Mouse (Mus musculus) midbrain, postnatal 0 days (tissue): ENCODE measurements around the gene Pacrg. TPM values are rescaled to one million over a fixed set of nuclear protein-coding genes. Genes with fewer than 3 reads are reported as not detected.
A peak's percentile ranks its signal among the peaks of the same experiment; 100 is the strongest.

Experiments
- ATAC-seq: fragments of 200-750 bp; cut with Nextera tagmentation; 2 replicates; pipeline ENCODE4 v1.8.0; 2017; ENCODE audit warnings: moderate number of reproducible peaks, mild to moderate bottlenecking, moderate TSS enrichment, moderate library complexity; ENCODE audit not compliant: low FRiP score
- DNase-seq: peaks from one replicate; pipeline ENCODE4 v3.0.0-alpha.2; 2015; ENCODE audit warnings: low spot score
- H3K27ac ChIP-seq: fragments of 300-500 bp; sonication (generic); 2 replicates; pipeline ENCODE4 v1.5.1; 2014; ENCODE audit warnings: low read depth, mild to moderate bottlenecking, low read length, mixed read lengths
- H3K27me3 ChIP-seq: fragments of 300-500 bp; sonication (generic); 2 replicates; pipeline ENCODE4 v1.6.1; 2014; ENCODE audit warnings: low read length, control low read depth, mixed read lengths; ENCODE audit not compliant: insufficient read depth
- H3K36me3 ChIP-seq: fragments of 300-500 bp; sonication (generic); 2 replicates; pipeline ENCODE4 v1.6.1; 2014; ENCODE audit warnings: low read length, control low read depth, mixed read lengths; ENCODE audit not compliant: insufficient read depth
- H3K4me1 ChIP-seq: fragments of 300-500 bp; sonication (generic); 2 replicates; pipeline ENCODE4 v1.6.1; 2014; ENCODE audit warnings: mild to moderate bottlenecking, control low read depth, antibody characterized with exemption, low read length, mixed read lengths; ENCODE audit not compliant: insufficient read depth
- H3K4me2 ChIP-seq: fragments of 300-500 bp; sonication (generic); 2 replicates; pipeline ENCODE4 v1.6.1; 2014; ENCODE audit warnings: low read depth, mild to moderate bottlenecking, low read length, mixed read lengths; ENCODE audit not compliant: poor library complexity, severe bottlenecking
- H3K4me3 ChIP-seq: fragments of 300-500 bp; sonication (generic); 2 replicates; pipeline ENCODE4 v1.5.1; 2014; ENCODE audit warnings: low read depth, mild to moderate bottlenecking, low read length, moderate library complexity
- H3K9ac ChIP-seq: fragments of 300-500 bp; sonication (generic); replicated peaks from 2 replicates; pipeline ENCODE4 v1.6.1; 2014; ENCODE audit warnings: mild to moderate bottlenecking, low read length, moderate library complexity, mixed read lengths; ENCODE audit not compliant: poor library complexity, severe bottlenecking
- H3K9me3 ChIP-seq: fragments of 300-500 bp; sonication (generic); 2 replicates; pipeline ENCODE4 v1.6.1; 2016; ENCODE audit warnings: low read length, control low read depth
- CTCF ChIP-seq: IDR thresholded peaks from 2 replicates; pipeline ENCODE4 v1.5.1; 2016; ENCODE audit warnings: antibody characterized with exemption, mild to moderate bottlenecking
- WGBS: fragments of 180-500 bp; shearing (Covaris S2); extraction: QIAGEN DNeasy Blood & Tissue Kit; methylation state at CpG from one replicate; pipeline ENCODE4 v1.1.7; 2014; 5-methylcytosine and 5-hydroxymethylcytosine counted together
- polyA plus RNA-seq: library from polyadenylated mRNA; unstranded; fragments of >200 nt; fragmentation: Nextera tagmentation; extraction: Ambion mirVana; gene quantifications from 2 replicates; pipeline ENCODE4 v1.2.1, GENCODE M21; 2015
- total RNA-seq: library from RNA; depleted of rRNA; stranded (reverse); fragments of >200 nt; gene quantifications from 2 replicates; pipeline ENCODE4 v1.2.3, GENCODE M21; 2014

Gene Pacrg
- total and polyA plus RNA-seq, 2 experiments from 2014 or later, result 14.6 to 23.0 TPM

GRCm38 (mm10) chr17:10425311-10425710 lies 414.8 kb downstream of the Pacrg start:
- no peaks in the 10 kb centered on the region for H3K36me3 ChIP-seq
- 77% methylated on average over 5 of the region's 5 CpGs for WGBS
- ATAC-seq, result no peak

GRCm38 (mm10) chr17:10417558-10418253 lies 422.4 kb downstream of the Pacrg start:
- WGBS, result 67% methylated on average over 7 of the region's 7 CpGs

More at GRCm38 (mm10) chr17:10425311-10425710, 414.8 kb downstream of the Pacrg start:
- Histone ChIP-seq H3K9ac (no peak overlapping the region), H3K27ac (no peak overlapping the region), H3K4me2 (no peak overlapping the region), H3K9me3 (no peaks in the 10 kb centered on the region), H3K4me1 (no peaks in the 10 kb centered on the region), H3K27me3 (no peaks in the 10 kb centered on the region), H3K4me3 (no peak overlapping the region)
- DNase-seq, result no peak
- no peak for TF ChIP-seq CTCF

GRCm38 (mm10) chr17:10416995-10417394 lies 423.1 kb downstream of the Pacrg start:
- no peak for ATAC-seq
- WGBS, result 76% methylated on average over 4 of the region's 4 CpGs
- no peak for DNase-seq
- Histone ChIP-seq H3K4me1 (no peaks in the 10 kb centered on the region), H3K9me3 (no peaks in the 10 kb centered on the region), H3K4me3 (no peak overlapping the region), H3K36me3 (no peaks in the 10 kb centered on the region), H3K9ac (no peak overlapping the region), H3K4me2 (no peak overlapping the region), H3K27me3 (no peaks in the 10 kb centered on the region), H3K27ac (no peak overlapping the region)
- no peak for TF ChIP-seq CTCF

More at GRCm38 (mm10) chr17:10417558-10418253, 422.4 kb downstream of the Pacrg start:
- Histone ChIP-seq H3K9me3 (no peaks in the 10 kb centered on the region), H3K36me3 (no peaks in the 10 kb centered on the region), H3K4me2 (no peak overlapping the region), H3K4me3 (no peak overlapping the region), H3K27ac (no peak overlapping the region), H3K27me3 (no peaks in the 10 kb centered on the region), H3K4me1 (no peaks in the 10 kb centered on the region), H3K9ac (no peak overlapping the region)
- ATAC-seq (no peak), DNase-seq (no peak)
- TF ChIP-seq CTCF, result no peak

- 93% methylated on average over 4 of the region's 4 CpGs for WGBS
These were observed 424.0 kb downstream of the Pacrg start for GRCm38 (mm10) chr17:10416101-10416500.

GRCm38 (mm10) chr17:10414383-10414782 lies 425.7 kb downstream of the Pacrg start:
- Histone ChIP-seq H3K27ac (no peak overlapping the region), H3K4me2 (no peak overlapping the region), H3K4me1 (no peaks in the 10 kb centered on the region), H3K9ac (no peak overlapping the region), H3K4me3 (no peak overlapping the region), H3K9me3 (no peaks in the 10 kb centered on the region), H3K27me3 (no peaks in the 10 kb centered on the region), H3K36me3 (no peaks in the 10 kb centered on the region)
- no peak for TF ChIP-seq CTCF
- WGBS, result 75% methylated on average over 4 of the region's 4 CpGs
- DNase-seq (no peak), ATAC-seq (no peak)

More at GRCm38 (mm10) chr17:10416101-10416500, 424.0 kb downstream of the Pacrg start:
- H3K36me3 ChIP-seq, result no peaks in the 10 kb centered on the region
- H3K9ac ChIP-seq, result no peak overlapping the region
- no peak for ATAC-seq
- H3K9me3 ChIP-seq, result no peaks in the 10 kb centered on the region
- no peaks in the 10 kb centered on the region for H3K27me3 ChIP-seq
- no peak overlapping the region for H3K4me2 ChIP-seq
- no peak overlapping the region for H3K4me3 ChIP-seq
- no peak overlapping the region for H3K27ac ChIP-seq
- H3K4me1 ChIP-seq, result no peaks in the 10 kb centered on the region
- no peak for TF ChIP-seq CTCF
- DNase-seq, result peak; percentile 61

- Histone ChIP-seq H3K27ac (no peak overlapping the region), H3K9ac (no peak overlapping the region), H3K4me3 (no peak overlapping the region), H3K27me3 (no peaks in the 10 kb centered on the region), H3K4me1 (no peaks in the 10 kb centered on the region), H3K9me3 (no peaks in the 10 kb centered on the region), H3K36me3 (no peaks in the 10 kb centered on the region), H3K4me2 (no peak overlapping the region)
- no peak for ATAC-seq
- WGBS, result 72% methylated on average over 9 of the region's 9 CpGs
- DNase-seq, result no peak
- TF ChIP-seq CTCF, result no peak
These were observed 426.2 kb downstream of the Pacrg start for GRCm38 (mm10) chr17:10413870-10414269.
